Comparison of ENCODE assay signal across 8 mouse cellular contexts in genomic region chr1:86064271-86064991, GRCm38 (mm10). TPM values are rescaled to one million over a fixed set of nuclear protein-coding genes. Genes with fewer than 3 reads are reported as not detected.
DNase-seq lines count a peak whose midpoint lies in the region; ATAC-seq and TF ChIP-seq lines count a peak whose summit lies in the region.

Gene Psmd1 (plus strand): TSS chr1:86064387.

- peak; percentile 95 for TF ChIP-seq CTCF in liver, embryonic 14.5 days (IDR thresholded peaks at IDR 0.05; ENCODE audit: low read depth)
- peak; percentile 91 for TF ChIP-seq CTCF in stomach, postnatal 0 days (IDR thresholded peaks at IDR 0.05; ENCODE audit: low read depth)

- peak; percentile 91 for ATAC-seq in heart, embryonic 15.5 days (replicated peaks; ENCODE audit: insufficient number of reproducible peaks, insufficient read depth, low FRiP score, low read depth)
- ATAC-seq in liver, embryonic 14.5 days (ENCODE audit: insufficient read depth): peak; percentile 93
- peak; percentile 93 for ATAC-seq in neural tube, embryonic 11.5 days (ENCODE audit: insufficient read depth, low FRiP score, low TSS enrichment)
- ATAC-seq in stomach, postnatal 0 days (ENCODE audit: low FRiP score, low TSS enrichment): peak; percentile 91

- H3K9ac ChIP-seq in heart, embryonic 15.5 days: peak within 1 kb of the TSS; percentile 97
- H3K9ac ChIP-seq in liver, embryonic 14.5 days (replicated peaks): peak within 1 kb of the TSS; percentile 100
- H3K9ac ChIP-seq in neural tube, embryonic 11.5 days (ENCODE audit: low read length): peak within 1 kb of the TSS; percentile 97
- peak within 1 kb of the TSS; percentile 98 for H3K9ac ChIP-seq in stomach, postnatal 0 days (ENCODE audit: low read length)

- TF ChIP-seq EP300 in liver, embryonic 14.5 days (IDR thresholded peaks at IDR 0.05; ENCODE audit: low read depth): peak; percentile 83
- peak; percentile 93 for TF ChIP-seq EP300 in stomach, postnatal 0 days (optimal IDR thresholded peaks at IDR 0.05)

- H3K9me3 ChIP-seq in forebrain, embryonic 10.5 days: peaks cover 4% of the 10 kb centered on the region
- H3K9me3 ChIP-seq in heart, embryonic 15.5 days (replicated peaks): no peaks in the 10 kb centered on the region
- H3K9me3 ChIP-seq in liver, embryonic 14.5 days (ENCODE audit: control insufficient read depth, low read length): no peaks in the 10 kb centered on the region; the same call in 1 of the 2 replicates
- no peaks in the 10 kb centered on the region for H3K9me3 ChIP-seq in neural tube, embryonic 11.5 days (ENCODE audit: control insufficient read depth, low read length)
- H3K9me3 ChIP-seq in stomach, postnatal 0 days (ENCODE audit: control insufficient read depth, low read length): no peaks in the 10 kb centered on the region

- no peaks in the 10 kb centered on the region for H3K27me3 ChIP-seq in forebrain, embryonic 10.5 days (ENCODE audit: poor library complexity, severe bottlenecking)
- H3K27me3 ChIP-seq in heart, embryonic 15.5 days: no peaks in the 10 kb centered on the region
- no peaks in the 10 kb centered on the region for H3K27me3 ChIP-seq in liver, embryonic 14.5 days (ENCODE audit: control insufficient read depth, insufficient read depth, low read length)
- H3K27me3 ChIP-seq in neural tube, embryonic 11.5 days (ENCODE audit: control insufficient read depth, insufficient read depth, low read length): no peaks in the 10 kb centered on the region
- H3K27me3 ChIP-seq in stomach, postnatal 0 days (ENCODE audit: control insufficient read depth, insufficient read depth, low read length): no peaks in the 10 kb centered on the region

- peaks cover 24% of the 10 kb centered on the region for H3K36me3 ChIP-seq in forebrain, embryonic 10.5 days (replicated peaks)
- H3K36me3 ChIP-seq in heart, embryonic 15.5 days: 0 out of 2 replicates have a peak, but pooled peaks cover 3% of the 10 kb centered on the region
- H3K36me3 ChIP-seq in liver, embryonic 14.5 days (replicated peaks; ENCODE audit: control insufficient read depth, insufficient read depth, low read depth): peaks cover 5% of the 10 kb centered on the region; the same call in 1 of the 2 replicates
- H3K36me3 ChIP-seq in neural tube, embryonic 11.5 days (ENCODE audit: control insufficient read depth, insufficient read depth, low read length): no peaks in the 10 kb centered on the region
- no peaks in the 10 kb centered on the region for H3K36me3 ChIP-seq in stomach, postnatal 0 days (ENCODE audit: control insufficient read depth, insufficient read depth, low read length)

- H3K4me2 ChIP-seq in heart, embryonic 15.5 days: peak within 1 kb of the TSS; percentile 65
- H3K4me2 ChIP-seq in liver, embryonic 14.5 days (ENCODE audit: low read depth): peak within 1 kb of the TSS; percentile 95
- H3K4me2 ChIP-seq in neural tube, embryonic 11.5 days (ENCODE audit: low read depth): peak within 1 kb of the TSS; percentile 85
- H3K4me2 ChIP-seq in stomach, postnatal 0 days (replicated peaks; ENCODE audit: low read depth): peak within 1 kb of the TSS; percentile 87

- peak; percentile 89 to 94 for DNase-seq in CD8-positive naive resting alpha-beta T cell, adult 2 months (ENCODE audit: low read depth in 2 of 2, low spot score in 2 of 2)
- DNase-seq in c-Kit-positive CD71-negative TER-119-negative erythroid progenitor cells, embryonic 14.5 days (ENCODE audit: low read depth): peak; percentile 94
- DNase-seq in forebrain, embryonic 10.5 days (ENCODE audit: extremely low spot score, low spot score): peak; percentile 88
- DNase-seq in kidney, postnatal 25 days: peak; percentile 90 to 93
- peak; percentile 84 to 93 (median 86) for DNase-seq in liver, embryonic 14.5 days (ENCODE audit: low read depth in 3 of 3, low spot score in 3 of 3)
- peak; percentile 92 for DNase-seq in neural tube, embryonic 11.5 days (ENCODE audit: low spot score)
- peak; percentile 92 for DNase-seq in stomach, postnatal 0 days (ENCODE audit: low spot score)

- WGBS in forebrain, embryonic 10.5 days: 0% methylated on average over 47 of the region's 47 CpGs
- 0% methylated on average over 47 of the region's 47 CpGs for whole genome bisulfite sequencing in heart, embryonic 15.5 days
- WGBS in liver, embryonic 14.5 days (ENCODE audit: insufficient replicate concordance): under 1% methylated on average over 47 of the region's 47 CpGs
- under 1% methylated on average over 47 of the region's 47 CpGs for WGBS in neural tube, embryonic 11.5 days
- WGBS in stomach, postnatal 0 days: under 1% methylated on average over 43 of the region's 47 CpGs

- peaks cover 27% of the 10 kb centered on the region for H3K4me1 ChIP-seq in forebrain, embryonic 10.5 days
- peaks cover 11% of the 10 kb centered on the region for H3K4me1 ChIP-seq in heart, embryonic 15.5 days (replicated peaks)
- peaks cover 16 to 21% of the 10 kb centered on the region in 2 experiments for H3K4me1 ChIP-seq in liver, embryonic 14.5 days (replicated peaks; ENCODE audit: control insufficient read depth in 2 of 2, insufficient read depth in 2 of 2, low read length in 1 of 2)
- H3K4me1 ChIP-seq in neural tube, embryonic 11.5 days (ENCODE audit: control insufficient read depth, insufficient read depth, low read length): peaks cover 5% of the 10 kb centered on the region; the same call in 1 of the 2 replicates
- H3K4me1 ChIP-seq in stomach, postnatal 0 days (replicated peaks; ENCODE audit: control insufficient read depth, insufficient read depth): 0 out of 2 replicates have a peak, but pooled peaks cover 3% of the 10 kb centered on the region

- peak within 1 kb of the TSS; percentile 97 for H3K27ac ChIP-seq in forebrain, embryonic 10.5 days
- peak within 1 kb of the TSS; percentile 79 for H3K27ac ChIP-seq in heart, embryonic 15.5 days
- H3K27ac ChIP-seq in liver, embryonic 14.5 days: peak within 1 kb of the TSS; percentile 75
- peak within 1 kb of the TSS; percentile 36 for H3K27ac ChIP-seq in neural tube, embryonic 11.5 days (ENCODE audit: low read depth, low read length)
- H3K27ac ChIP-seq in stomach, postnatal 0 days (replicated peaks): peak within 1 kb of the TSS; percentile 77

- peak within 1 kb of the TSS; percentile 100 for H3K4me3 ChIP-seq in forebrain, embryonic 10.5 days
- peak within 1 kb of the TSS; percentile 88 for H3K4me3 ChIP-seq in heart, embryonic 15.5 days
- peak within 1 kb of the TSS; percentile 92 to 99 for H3K4me3 ChIP-seq in liver, embryonic 14.5 days (ENCODE audit: insufficient read depth in 1 of 2, low read depth in 2 of 2, low read length in 2 of 2)
- H3K4me3 ChIP-seq in neural tube, embryonic 11.5 days (ENCODE audit: low read depth, low read length): peak within 1 kb of the TSS; percentile 99
- peak within 1 kb of the TSS; percentile 98 for H3K4me3 ChIP-seq in stomach, postnatal 0 days (ENCODE audit: low read depth, low read length)

RNA-seq across cellular contexts. Expression of gene Psmd1, which starts in this region (rescaled TPM):
- polyA plus RNA-seq in forebrain, embryonic 10.5 days (2016; fragmentation: Nextera tagmentation; extraction: Ambion mirVana): 244 and 249 TPM in 2 replicates
- 113 and 125 TPM in 2 replicates for polyA plus RNA-seq in heart, embryonic 15.5 days (2015; fragmentation: Nextera tagmentation; extraction: Ambion mirVana)
- polyA plus RNA-seq in liver, embryonic 14.5 days (2012; rRNA removed): 43.7 and 53.0 TPM in 2 replicates
- 104 and 107 TPM in 2 replicates for polyA plus RNA-seq in liver, embryonic 14.5 days (2014; fragmentation: Nextera tagmentation; extraction: Ambion mirVana)
- polyA plus RNA-seq in neural tube, embryonic 11.5 days (2014; fragmentation: Nextera tagmentation; extraction: Ambion mirVana): 242 and 249 TPM in 2 replicates
- 86.8 and 90.7 TPM in 2 replicates for polyA plus RNA-seq in stomach, postnatal 0 days (2015; fragmentation: Nextera tagmentation; extraction: Ambion mirVana)

Comparison
In these comparisons a context has a peak if more than half of its experiments do, and no peak if none do; other contexts are left out.
1. Peak in every context shown above with its lines: DNase-seq, ATAC-seq, H3K4me3 ChIP-seq and H3K27ac ChIP-seq.
2. H3K27ac ChIP-seq: peak in every context shown above with its lines; median percentile 97 in forebrain, embryonic 10.5 days; 79 in heart, embryonic 15.5 days; 77 in stomach, postnatal 0 days; 75 in liver, embryonic 14.5 days; 36 in neural tube, embryonic 11.5 days.